Mouse (Mus musculus): Measurements from ENCODE around the gene AA792892. TPM values are rescaled to one million over a fixed set of nuclear protein-coding genes. Genes with fewer than 3 reads are reported as not detected.
"Not testable (repeated sequence)": the region's sequence is repeated elsewhere in the genome, so short reads cannot be mapped to it uniquely, and the experiment has no call there.

Gene AA792892
- not detected for total RNA-seq (2021)
- long read RNA-seq, experiment 1, result 0 reads
- long read RNA-seq, experiment 2, result 0 reads

GRCm38 (mm10) chr5:94339449-94339848 lies at the start of gene AA792892:
Gene AA792892, plus strand, starts transcription at chr5:94339749.
- DNase-seq, result not testable (repeated sequence)

GRCm38 (mm10) chr5:94306696-94307095 lies 32.9 kb upstream of the AA792892 start, which contains the start of gene A430089I19Rik:
Gene A430089I19Rik, minus strand, starts transcription at chr5:94306796.
- not testable (repeated sequence) for DNase-seq

- DNase-seq, result not testable (repeated sequence)
Measured at GRCm38 (mm10) chr5:94314135-94314534, 25.4 kb upstream of the AA792892 start, which contains the start of gene Gm6502. Gene Gm6502, plus strand, starts transcription at chr5:94314435.

Other genes with a start within 250 kb of the AA792892 start
- not detected for gene Gm3106, start 121.7 kb upstream of the AA792892 start, total RNA-seq (2021)
- gene A430089I19Rik, start 33.0 kb upstream of the AA792892 start, total RNA-seq (2021), result not detected
- not detected for gene Gm6502, start 25.3 kb upstream of the AA792892 start, total RNA-seq (2021)
- gene Gm7682, start 106.0 kb downstream of the AA792892 start, total RNA-seq (2021), result not detected
- gene Gm3139, start 186.5 kb downstream of the AA792892 start, total RNA-seq (2021), result not detected

All from gastrocnemius, postnatal 10 days (tissue).